Mouse (Mus musculus): ENCODE measurements around the gene Slit3. TPM values are rescaled to one million over a fixed set of nuclear protein-coding genes. Genes with fewer than 3 reads are reported as not detected.

Slit3 gene
- total and polyA plus RNA-seq, 2 experiments from 2014 or later = 5.6 to 15.0 TPM

- no peak for DNase-seq
- Histone ChIP-seq H3K4me2 (ENCODE audit: low read depth) (peak overlapping the region; percentile 92), H3K36me3 (ENCODE audit: insufficient read depth) (no peaks in the 10 kb centered on the region), H3K9me3 (ENCODE audit: low read length) (no peaks in the 10 kb centered on the region), H3K27ac (ENCODE audit: low read depth, low read length) (no peak overlapping the region), H3K27me3 (ENCODE audit: insufficient read depth, low read length) (peaks cover 9% of the 10 kb centered on the region), H3K4me1 (ENCODE audit: insufficient read depth) (no peaks in the 10 kb centered on the region), H3K4me3 (ENCODE audit: low read depth, low read length) (peak overlapping the region; percentile 58), H3K9ac (peak overlapping the region; percentile 56)
- no peak for TF ChIP-seq CTCF (IDR thresholded peaks at IDR 0.05; ENCODE audit: low read depth)
- WGBS = 3% methylated on average over 23 of the region's 23 CpGs
- ATAC-seq = no peak
Measured at GRCm38 (mm10) chr11:35122091-35122811, 1.2 kb downstream of the Slit3 start.

GRCm38 (mm10) chr11:35124489-35125107 is 3.6 kb downstream of the Slit3 start:
- ATAC-seq (no peak), DNase-seq (no peak)
- no peaks in the 10 kb centered on the region for H3K9me3 ChIP-seq (ENCODE audit: low read length)
- TF ChIP-seq CTCF (IDR thresholded peaks at IDR 0.05; ENCODE audit: low read depth) = no peak
- H3K9ac ChIP-seq = no peak overlapping the region
- no peaks in the 10 kb centered on the region for H3K36me3 ChIP-seq (ENCODE audit: insufficient read depth)
- H3K4me3 ChIP-seq (ENCODE audit: low read depth, low read length) = no peak overlapping the region
- no peak overlapping the region for H3K27ac ChIP-seq (ENCODE audit: low read depth, low read length)
- 67% methylated on average over 17 of the region's 17 CpGs for WGBS
- peaks cover 9% of the 10 kb centered on the region for H3K27me3 ChIP-seq (ENCODE audit: insufficient read depth, low read length)
- peak overlapping the region; percentile 92; the same call in 1 of the 2 replicates for H3K4me2 ChIP-seq (ENCODE audit: low read depth)
- H3K4me1 ChIP-seq (ENCODE audit: insufficient read depth) = no peaks in the 10 kb centered on the region

- ATAC-seq (no peak), DNase-seq (no peak)
- Histone ChIP-seq H3K27ac (ENCODE audit: low read depth, low read length) (no peak overlapping the region), H3K36me3 (ENCODE audit: insufficient read depth) (no peaks in the 10 kb centered on the region), H3K9me3 (ENCODE audit: low read length) (no peaks in the 10 kb centered on the region), H3K4me2 (ENCODE audit: low read depth) (no peak overlapping the region), H3K9ac (no peak overlapping the region), H3K27me3 (ENCODE audit: insufficient read depth, low read length) (peaks cover 9% of the 10 kb centered on the region), H3K4me3 (ENCODE audit: low read depth, low read length) (no peak overlapping the region), H3K4me1 (ENCODE audit: insufficient read depth) (no peaks in the 10 kb centered on the region)
- 68% methylated on average over 10 of the region's 10 CpGs for WGBS
- no peak for TF ChIP-seq CTCF (IDR thresholded peaks at IDR 0.05; ENCODE audit: low read depth)
Measured at GRCm38 (mm10) chr11:35125108-35125490, 4.1 kb downstream of the Slit3 start.

- 82% methylated on average over 5 of the region's 5 CpGs for WGBS
- H3K4me3 ChIP-seq (ENCODE audit: low read depth, low read length) = no peak overlapping the region
- H3K9me3 ChIP-seq (ENCODE audit: low read length) = no peaks in the 10 kb centered on the region
- ATAC-seq (no peak), DNase-seq (no peak)
- no peaks in the 10 kb centered on the region for H3K4me1 ChIP-seq (ENCODE audit: insufficient read depth)
- H3K36me3 ChIP-seq (ENCODE audit: insufficient read depth) = no peaks in the 10 kb centered on the region
- no peak overlapping the region for H3K4me2 ChIP-seq (ENCODE audit: low read depth)
- H3K27ac ChIP-seq (ENCODE audit: low read depth, low read length) = no peak overlapping the region
- no peak overlapping the region for H3K9ac ChIP-seq
- no peak for TF ChIP-seq CTCF (IDR thresholded peaks at IDR 0.05; ENCODE audit: low read depth)
- no peaks in the 10 kb centered on the region for H3K27me3 ChIP-seq (ENCODE audit: insufficient read depth, low read length)
Measured at GRCm38 (mm10) chr11:35131740-35132139, 10.7 kb downstream of the Slit3 start.

- TF ChIP-seq CTCF (IDR thresholded peaks at IDR 0.05; ENCODE audit: low read depth) = no peak
- no peaks in the 10 kb centered on the region for H3K4me1 ChIP-seq (ENCODE audit: insufficient read depth)
- no peak overlapping the region for H3K4me3 ChIP-seq (ENCODE audit: low read depth, low read length)
- 80% methylated on average over 9 of the region's 9 CpGs for WGBS
- H3K36me3 ChIP-seq (ENCODE audit: insufficient read depth) = no peaks in the 10 kb centered on the region
- ATAC-seq (no peak), DNase-seq (no peak)
- no peaks in the 10 kb centered on the region for H3K9me3 ChIP-seq (ENCODE audit: low read length)
- H3K27me3 ChIP-seq (ENCODE audit: insufficient read depth, low read length) = no peaks in the 10 kb centered on the region
- no peak overlapping the region for H3K27ac ChIP-seq (ENCODE audit: low read depth, low read length)
- H3K4me2 ChIP-seq (ENCODE audit: low read depth) = no peak overlapping the region
- H3K9ac ChIP-seq = no peak overlapping the region
Measured at GRCm38 (mm10) chr11:35136625-35137024, 15.6 kb downstream of the Slit3 start.

GRCm38 (mm10) chr11:35140092-35140491 is 19.1 kb downstream of the Slit3 start:
- WGBS = 88% methylated on average over 6 of the region's 6 CpGs
- TF ChIP-seq CTCF (IDR thresholded peaks at IDR 0.05; ENCODE audit: low read depth) = no peak
- ATAC-seq (no peak), DNase-seq (no peak)
- Histone ChIP-seq H3K36me3 (ENCODE audit: insufficient read depth) (no peaks in the 10 kb centered on the region), H3K4me2 (ENCODE audit: low read depth) (no peak overlapping the region), H3K9me3 (ENCODE audit: low read length) (no peaks in the 10 kb centered on the region), H3K27me3 (ENCODE audit: insufficient read depth, low read length) (no peaks in the 10 kb centered on the region), H3K27ac (ENCODE audit: low read depth, low read length) (no peak overlapping the region), H3K4me3 (ENCODE audit: low read depth, low read length) (no peak overlapping the region), H3K4me1 (ENCODE audit: insufficient read depth) (peaks cover 5% of the 10 kb centered on the region; the same call in 1 of the 2 replicates), H3K9ac (no peak overlapping the region)

- no peak for TF ChIP-seq CTCF (IDR thresholded peaks at IDR 0.05; ENCODE audit: low read depth)
- Histone ChIP-seq H3K4me2 (ENCODE audit: low read depth) (no peak overlapping the region), H3K27ac (ENCODE audit: low read depth, low read length) (no peak overlapping the region), H3K9me3 (ENCODE audit: low read length) (no peaks in the 10 kb centered on the region), H3K27me3 (ENCODE audit: insufficient read depth, low read length) (no peaks in the 10 kb centered on the region), H3K9ac (no peak overlapping the region), H3K36me3 (ENCODE audit: insufficient read depth) (no peaks in the 10 kb centered on the region), H3K4me1 (ENCODE audit: insufficient read depth) (peaks cover 5% of the 10 kb centered on the region; the same call in 1 of the 2 replicates), H3K4me3 (ENCODE audit: low read depth, low read length) (no peak overlapping the region)
- DNase-seq (no peak), ATAC-seq (peak; percentile 60)
- 55% methylated on average over 5 of the region's 5 CpGs for WGBS
Measured at GRCm38 (mm10) chr11:35142202-35142601, 21.2 kb downstream of the Slit3 start.

Measured in forebrain, postnatal 0 days (tissue).